Mouse (Mus musculus) retina, adult 2 months (tissue): ENCODE measurements around the gene Prpf19.

ENCODE experiments used
- DNase-seq: peaks from one replicate; pipeline ENCODE4 v3.0.0-alpha.2; 2012; ENCODE audit warnings: low read depth, low spot score

Prpf19 gene

DNA sequence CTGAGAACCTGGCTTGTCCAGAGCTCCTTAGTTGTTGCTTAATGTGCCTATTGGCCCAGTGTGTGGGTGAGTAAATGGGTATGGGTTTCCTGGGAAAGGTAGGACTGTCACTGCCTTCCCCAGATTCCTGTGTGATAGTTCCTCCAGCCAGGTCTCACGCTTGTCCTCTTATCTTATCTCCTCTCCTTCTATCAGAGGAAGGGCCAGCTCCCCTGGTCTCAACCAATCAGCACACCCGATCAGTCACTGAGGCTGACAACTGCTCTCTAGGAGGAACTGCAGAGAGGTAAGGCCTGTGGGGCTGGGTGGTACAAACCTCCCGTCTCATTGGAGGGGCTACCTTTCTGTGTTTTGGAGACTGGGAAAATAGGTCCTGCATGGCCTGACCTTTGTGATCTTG lies 43.7 kb downstream of the Prpf19 start:
- no peak for DNase-seq

DNA sequence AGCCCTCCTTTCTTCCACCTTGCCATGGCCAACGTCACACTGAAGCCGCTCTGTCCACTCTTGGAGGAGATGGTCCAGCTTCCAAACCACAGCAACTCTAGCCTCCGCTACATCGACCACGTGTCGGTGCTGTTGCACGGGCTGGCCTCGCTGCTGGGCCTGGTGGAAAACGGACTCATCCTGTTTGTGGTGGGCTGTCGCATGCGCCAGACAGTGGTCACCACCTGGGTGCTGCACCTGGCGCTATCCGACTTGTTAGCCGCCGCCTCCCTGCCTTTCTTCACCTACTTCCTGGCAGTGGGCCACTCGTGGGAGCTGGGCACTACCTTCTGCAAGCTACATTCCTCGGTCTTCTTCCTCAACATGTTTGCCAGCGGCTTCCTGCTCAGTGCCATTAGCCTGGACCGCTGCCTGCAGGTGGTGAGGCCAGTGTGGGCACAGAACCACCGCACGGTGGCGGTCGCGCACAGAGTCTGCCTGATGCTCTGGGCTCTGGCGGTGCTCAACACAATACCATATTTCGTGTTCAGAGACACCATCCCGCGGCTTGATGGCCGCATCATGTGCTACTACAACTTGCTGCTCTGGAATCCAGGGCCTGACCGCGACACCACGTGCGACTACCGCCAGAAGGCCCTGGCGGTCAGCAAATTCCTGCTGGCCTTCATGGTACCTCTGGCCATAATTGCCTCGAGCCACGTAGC lies 45.2 kb downstream of the Prpf19 start:
- peak; percentile 48 for DNase-seq

DNA sequence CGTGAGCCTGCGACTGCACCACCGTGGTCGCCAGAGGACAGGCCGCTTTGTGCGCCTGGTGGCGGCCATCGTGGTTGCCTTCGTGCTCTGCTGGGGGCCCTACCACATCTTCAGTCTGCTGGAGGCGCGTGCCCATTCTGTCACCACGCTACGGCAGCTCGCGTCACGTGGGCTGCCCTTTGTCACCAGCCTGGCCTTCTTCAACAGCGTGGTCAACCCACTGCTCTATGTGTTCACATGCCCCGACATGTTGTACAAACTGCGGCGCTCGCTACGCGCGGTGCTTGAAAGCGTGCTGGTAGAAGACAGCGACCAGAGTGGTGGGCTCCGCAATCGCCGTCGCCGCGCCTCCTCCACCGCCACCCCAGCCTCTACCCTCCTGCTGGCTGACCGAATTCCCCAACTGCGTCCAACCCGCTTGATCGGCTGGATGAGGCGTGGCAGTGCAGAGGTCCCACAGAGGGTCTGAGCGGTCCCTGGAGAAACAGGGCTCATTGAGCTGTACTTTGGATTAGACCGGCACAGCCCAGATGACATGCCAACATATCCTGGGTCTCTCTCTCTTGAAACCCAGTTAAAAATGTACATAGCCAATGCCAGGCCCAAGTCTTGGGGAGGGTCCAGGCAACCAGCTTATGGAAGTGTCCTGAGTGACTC lies 45.9 kb downstream of the Prpf19 start:
- no peak for DNase-seq

DNA sequence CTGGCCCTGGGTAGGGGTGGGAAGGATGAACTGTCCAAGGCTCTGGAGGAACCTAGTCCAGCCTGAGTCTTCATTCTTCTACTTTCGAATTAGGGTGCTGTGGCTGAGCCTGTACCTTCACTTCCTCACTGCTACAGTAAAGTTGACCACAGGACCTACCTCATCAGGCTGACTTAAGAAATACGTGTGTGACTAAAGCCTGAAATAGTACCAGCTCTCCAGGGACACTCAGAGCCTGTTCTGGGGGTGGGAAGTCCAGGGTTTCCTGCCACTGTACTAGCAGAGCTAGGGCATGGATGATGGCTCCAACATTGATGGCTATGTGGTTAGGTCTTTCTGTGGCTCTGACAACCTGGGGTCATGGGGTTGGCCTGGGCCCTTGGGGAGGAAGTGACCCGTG lies 48.9 kb downstream of the Prpf19 start:
- DNase-seq: no peak

DNA sequence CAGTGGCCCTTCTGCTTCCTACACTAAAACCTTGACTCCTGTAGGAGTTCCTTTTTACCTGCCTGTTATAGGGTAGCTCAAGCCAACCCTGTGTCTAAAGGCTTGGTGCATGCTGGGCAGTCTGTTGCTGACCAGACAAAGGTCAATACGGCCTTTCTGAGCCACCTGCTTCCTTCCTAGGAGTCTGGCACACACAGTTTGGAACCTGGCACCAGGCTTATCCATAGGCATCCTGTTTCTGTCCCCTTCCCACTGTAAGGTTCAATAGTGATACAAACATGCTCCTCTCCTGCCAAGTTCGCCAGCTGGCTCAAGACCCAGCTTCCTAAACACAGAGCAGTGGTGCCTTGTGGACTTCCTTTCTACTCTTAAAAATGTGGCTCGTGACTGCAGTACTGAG lies 51.5 kb downstream of the Prpf19 start:
- DNase-seq: no peak

DNA sequence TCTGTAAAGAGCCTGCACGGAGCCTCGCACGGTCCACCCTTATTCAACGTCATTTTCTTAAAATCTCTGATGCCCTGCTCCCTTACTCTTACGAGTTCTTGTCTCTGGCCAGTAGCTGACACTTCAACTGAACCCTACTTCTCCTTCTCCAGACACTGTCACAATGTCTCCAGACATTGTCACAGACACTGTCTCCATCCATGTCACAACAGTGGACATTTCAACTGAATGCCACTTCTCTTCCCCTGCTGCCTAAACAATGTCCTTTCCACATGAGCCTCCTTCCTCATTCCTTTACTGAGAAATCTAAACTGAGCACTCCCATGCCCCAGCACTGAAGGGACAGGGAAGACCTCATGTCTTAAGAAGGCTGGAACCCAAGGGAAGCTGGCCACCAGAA lies 52.2 kb downstream of the Prpf19 start:
- DNase-seq: no peak

DNA sequence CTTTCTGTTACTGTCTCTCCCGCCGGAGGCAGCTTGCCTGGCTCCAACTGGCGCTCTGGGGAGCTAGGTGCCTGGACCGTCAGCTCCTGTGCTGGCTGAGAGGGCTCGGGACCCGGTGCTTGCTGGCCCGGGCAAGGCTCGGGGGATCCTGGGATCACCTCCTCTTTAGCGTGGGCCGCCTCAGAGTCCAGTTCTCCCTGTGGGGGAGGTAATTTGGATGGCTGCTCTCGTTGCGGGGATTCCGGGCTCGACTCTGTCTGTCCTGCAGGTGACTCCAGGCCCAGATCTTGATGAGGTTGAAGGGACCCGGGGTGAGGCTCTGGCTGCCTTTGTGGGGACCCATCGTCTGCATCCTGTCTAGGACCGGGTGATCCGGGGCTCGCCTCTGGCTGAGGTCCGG lies 53.4 kb downstream of the Prpf19 start:
- no peak for DNase-seq

DNA sequence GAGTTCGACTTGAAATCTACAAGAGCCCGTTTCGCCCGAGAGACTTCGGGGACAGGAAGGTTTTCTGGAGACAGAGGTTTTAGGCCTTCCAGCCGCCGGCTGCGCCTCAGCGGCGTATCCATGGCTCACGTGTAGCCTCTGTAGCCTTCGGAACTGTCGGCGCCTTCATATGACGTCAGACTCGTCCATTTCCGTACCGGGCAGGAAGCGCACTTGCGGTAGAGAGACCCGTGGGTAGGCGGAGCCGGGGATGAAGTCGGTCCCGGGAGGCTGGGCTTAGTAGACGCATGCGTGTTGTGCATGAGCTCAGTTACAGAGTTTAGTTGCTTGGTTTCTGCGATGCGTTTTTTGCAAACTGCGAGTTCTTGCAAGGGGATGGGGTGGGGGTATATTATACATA lies 54.1 kb downstream of the Prpf19 start, which contains the start of gene Ccdc86:
TSS of gene Ccdc86 (minus strand) at position 155 of the 400 bp plus-strand sequence.
- peak; percentile 97 for DNase-seq

DNA sequence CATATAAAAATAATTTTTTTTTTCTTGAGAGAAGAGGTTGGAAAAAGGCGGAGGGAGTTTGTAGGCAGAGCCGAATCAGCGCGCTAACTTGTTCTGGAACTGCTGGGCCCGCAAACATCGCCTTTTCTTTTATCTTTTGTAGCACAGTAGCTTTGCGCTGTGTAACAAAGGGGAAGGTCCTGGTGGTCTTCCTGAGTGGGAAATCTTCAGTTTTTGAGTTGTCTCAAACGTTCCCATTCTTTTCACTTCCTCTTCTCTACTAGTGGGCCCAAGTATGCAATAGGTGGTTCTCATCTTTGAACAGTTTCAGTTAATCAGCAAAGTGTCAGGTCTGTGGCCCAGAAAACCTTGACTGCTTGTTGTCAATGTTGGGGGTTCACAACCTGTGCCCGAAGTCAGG lies 54.5 kb downstream of the Prpf19 start:
- DNase-seq: no peak

DNA sequence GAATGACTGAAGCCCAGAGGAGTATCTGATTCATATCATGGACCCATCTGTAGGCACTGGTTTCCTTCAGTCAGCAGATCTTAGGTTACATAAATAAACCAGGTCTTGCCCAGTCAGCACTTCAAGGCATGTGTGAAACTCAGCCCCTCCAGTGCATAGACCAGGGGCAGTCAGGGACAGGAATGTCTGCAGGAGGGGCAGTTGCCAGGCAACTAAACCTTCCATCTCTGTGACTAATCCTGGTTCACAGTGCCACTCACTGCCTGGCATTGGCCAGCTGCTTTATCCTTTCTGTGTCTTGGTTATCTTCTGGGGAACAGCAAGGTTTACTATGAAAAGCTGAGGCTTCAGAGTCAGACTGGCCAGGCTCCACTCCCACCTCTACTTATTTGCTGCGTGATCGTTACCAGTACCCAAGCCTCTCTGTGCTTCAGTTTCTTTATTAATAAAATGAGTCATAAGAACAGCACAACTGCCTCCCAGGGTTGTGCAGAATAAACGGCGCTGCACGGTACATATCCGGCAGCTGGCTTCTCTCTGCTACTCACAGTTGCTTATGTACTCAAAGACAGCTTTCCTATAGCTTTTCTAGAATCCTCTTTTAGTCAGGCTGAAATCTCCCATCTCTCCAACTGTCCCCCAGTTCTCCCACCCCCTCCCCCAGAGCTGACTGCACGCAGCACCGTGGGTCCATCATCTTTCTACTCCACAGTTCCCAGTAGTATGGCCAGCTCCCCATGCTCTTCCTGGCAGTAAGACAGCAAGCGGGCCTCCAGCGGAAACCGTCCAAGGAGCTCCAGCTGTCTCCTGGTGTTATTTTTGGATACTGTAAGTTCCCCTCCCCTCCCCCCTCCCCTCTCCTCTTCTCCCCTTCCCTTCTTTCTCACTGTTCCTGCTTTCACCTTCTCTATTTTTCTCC lies 57.2 kb downstream of the Prpf19 start:
- peak; percentile 77 for DNase-seq
